Comparison of ENCODE assay signal across 8 mouse cellular contexts in the genomic region with DNA sequence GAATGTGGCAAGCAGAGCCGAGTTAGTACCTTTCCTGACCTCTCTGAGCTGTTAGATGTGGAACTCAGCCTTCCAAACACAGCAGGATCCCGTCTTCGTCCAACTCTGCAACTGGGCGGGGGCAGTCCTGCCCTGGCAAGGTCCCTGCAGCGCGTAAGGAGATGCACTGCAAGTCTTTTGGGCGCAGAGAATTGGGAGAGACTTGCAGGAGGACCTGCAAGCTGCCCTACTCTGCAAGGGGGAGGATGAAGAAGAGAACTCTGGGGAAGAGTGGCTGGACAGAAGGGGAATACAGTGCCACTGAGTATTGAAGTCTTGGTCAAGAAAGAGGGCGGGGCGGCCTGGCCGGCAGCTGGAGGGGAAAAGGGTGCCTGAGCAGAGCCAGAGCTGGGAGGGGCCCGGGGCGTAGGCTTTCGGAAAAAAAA. TPM values are rescaled to one million over a fixed set of nuclear protein-coding genes. Genes with fewer than 3 reads are reported as not detected.
DNase-seq lines count a peak whose midpoint lies in the region; ATAC-seq and TF ChIP-seq lines count a peak whose summit lies in the region.

No protein-coding gene starts in this region.

- no peak for TF ChIP-seq POLR2A in kidney, adult 2 months (IDR thresholded peaks at IDR 0.05; ENCODE audit: low read depth, low read length)

- H3K27ac ChIP-seq in kidney, adult 2 months (ENCODE audit: insufficient read depth, low read depth, low read length), result peak overlapping the region; percentile 89
- peak overlapping the region; percentile 93 for H3K27ac ChIP-seq in lung, embryonic 16.5 days (ENCODE audit: low read length)

- H3K9me3 ChIP-seq in lung, embryonic 16.5 days (ENCODE audit: control insufficient read depth, low read length), result no peaks in the 10 kb centered on the region

- WGBS in kidney, adult 2 months, result under 1% methylated on average over 13 of the region's 13 CpGs
- under 1% methylated on average over 13 of the region's 13 CpGs for WGBS in lung, embryonic 16.5 days

- H3K27me3 ChIP-seq in kidney, adult 2 months (replicated peaks; ENCODE audit: control insufficient read depth, insufficient read depth, low read length), result no peaks in the 10 kb centered on the region
- H3K27me3 ChIP-seq in lung, embryonic 16.5 days (ENCODE audit: control insufficient read depth, insufficient read depth, low read depth, low read length), result no peaks in the 10 kb centered on the region

- ATAC-seq in common myeloid progenitor, adult 5-6 weeks (replicated peaks; ENCODE audit: low read depth, poor library complexity, severe bottlenecking), result peak; percentile 27
- peak; percentile 76 for ATAC-seq in lung, embryonic 16.5 days (ENCODE audit: low read depth)

- TF ChIP-seq CTCF in kidney, adult 2 months (conservative IDR thresholded peaks at IDR 0.05; ENCODE audit: insufficient read depth, insufficient read length, low read depth, low read length), result no peak

- peak overlapping the region; percentile 72 for H3K9ac ChIP-seq in lung, embryonic 16.5 days (ENCODE audit: low read length)

- H3K4me1 ChIP-seq in kidney, adult 2 months (ENCODE audit: control insufficient read depth, insufficient read depth, low read length), result peaks cover 14% of the 10 kb centered on the region
- H3K4me1 ChIP-seq in lung, embryonic 16.5 days (replicated peaks; ENCODE audit: control insufficient read depth, insufficient read depth, low read length), result peaks cover 16% of the 10 kb centered on the region; the same call in 1 of the 2 replicates

- peak overlapping the region; percentile 67 for H3K4me3 ChIP-seq in kidney, adult 2 months (ENCODE audit: insufficient read depth, low read depth, low read length)
- H3K4me3 ChIP-seq in lung, embryonic 16.5 days (ENCODE audit: low read length), result peak overlapping the region; percentile 69

- peak; percentile 13 for DNase-seq in left cerebral cortex, postnatal 4 days
- no peak for DNase-seq in left cerebral cortex, adult 8-10 months (ENCODE audit: low spot score in 2 of 2)
- DNase-seq in heart, adult 11 months, result peak; percentile 99
- peak; percentile 86 for DNase-seq in kidney, adult 2 months
- DNase-seq in ovary, postnatal 14 days (ENCODE audit: low spot score), result peak; percentile 37
- no peak for DNase-seq in left cerebral cortex, postnatal 25 days (ENCODE audit: low spot score in 2 of 2)

- intact Hi-C loops in left cerebral cortex, postnatal 4 days (cut with DNase I), result loop anchor here (5.0 kb wide), 1 partner anchor 1050 kb away; no protein-coding TSS in a partner anchor
- intact Hi-C loops in left cerebral cortex, postnatal 25 days (cut with DNase I), result no loop called here

- no peaks in the 10 kb centered on the region; the same call in 1 of the 2 replicates for H3K36me3 ChIP-seq in kidney, adult 2 months (ENCODE audit: control insufficient read depth, insufficient read depth, low read length)
- H3K36me3 ChIP-seq in lung, embryonic 16.5 days (ENCODE audit: control insufficient read depth, insufficient read depth, low read length), result no peaks in the 10 kb centered on the region

- peak overlapping the region; percentile 87 for H3K4me2 ChIP-seq in lung, embryonic 16.5 days (ENCODE audit: low read depth, low read length)

RNA-seq across cellular contexts. Expression of gene Il15, which starts 0.7 kb away (rescaled TPM):
- 1 to 10 TPM in 1 of 2 experiments, not detected in 1; 1.3 TPM for total RNA-seq in left cerebral cortex, postnatal 4 days (2021)
- total RNA-seq in left cerebral cortex, adult 8-10 months (2022), result 1 to 10 TPM; 2.0 to 4.2 (median 3.2) TPM
- 19.2 and 19.7 TPM in 2 replicates for total RNA-seq in common myeloid progenitor, adult 5-6 weeks (2017)
- polyA plus RNA-seq in kidney, adult 2 months (2012; rRNA removed), result 15.7 and 17.6 TPM in 2 replicates
- polyA plus RNA-seq in lung, embryonic 16.5 days (2015; fragmentation: Nextera tagmentation; extraction: Ambion mirVana), result 8.0 and 9.9 TPM in 2 replicates
- 1 to 10 TPM in 1 of 2 experiments, under 1 TPM in 1; 0.76 to 1.2 TPM for total RNA-seq in left cerebral cortex, postnatal 25 days (2021)

Comparison
In these comparisons a context has a peak if more than half of its experiments do, and no peak if none do; other contexts are left out.
1. DNase-seq: peak in left cerebral cortex, postnatal 4 days (single experiment), heart, adult 11 months (single experiment), kidney, adult 2 months (single experiment) and ovary, postnatal 14 days (single experiment); none in left cerebral cortex, adult 8-10 months (0 of 2) and left cerebral cortex, postnatal 25 days (0 of 2).